Mouse (Mus musculus) limb, embryonic 13.5 days (tissue): Measurements from ENCODE around the gene Ccdc162. TPM values are rescaled to one million over a fixed set of nuclear protein-coding genes. Genes with fewer than 3 reads are reported as not detected.

Experiments
- ATAC-seq: fragments of 200-750 bp; cut with Nextera tagmentation; 2 replicates; pipeline ENCODE4 v1.8.0; 2017; ENCODE audit warnings: low read depth, moderate number of reproducible peaks, moderate TSS enrichment; ENCODE audit not compliant: low FRiP score
- H3K27ac ChIP-seq: fragments of 300-500 bp; sonication (generic); 2 replicates; pipeline ENCODE4 v1.5.1; 2015; ENCODE audit warnings: inconsistent platforms, mild to moderate bottlenecking, moderate library complexity
- H3K27me3 ChIP-seq: fragments of 300-500 bp; sonication (generic); 2 replicates; pipeline ENCODE4 v1.6.1; 2015; ENCODE audit warnings: mild to moderate bottlenecking, inconsistent platforms
- H3K36me3 ChIP-seq: fragments of 300-500 bp; sonication (generic); 2 replicates; pipeline ENCODE4 v1.6.1; 2015; ENCODE audit warnings: inconsistent platforms, mild to moderate bottlenecking, moderate library complexity
- H3K4me1 ChIP-seq: fragments of 300-500 bp; sonication (generic); 2 replicates; pipeline ENCODE4 v1.6.1; 2015; ENCODE audit warnings: inconsistent platforms
- H3K4me2 ChIP-seq: fragments of 300-500 bp; sonication (generic); replicated peaks from 2 replicates; pipeline ENCODE4 v1.6.1; 2015; ENCODE audit warnings: inconsistent platforms, mild to moderate bottlenecking, moderate library complexity
- H3K4me3 ChIP-seq: fragments of 300-500 bp; sonication (generic); 2 replicates; pipeline ENCODE4 v1.5.1; 2015; ENCODE audit warnings: moderate library complexity, mild to moderate bottlenecking, inconsistent platforms
- H3K9ac ChIP-seq: fragments of 300-500 bp; sonication (generic); 2 replicates; pipeline ENCODE4 v1.6.1; 2015; ENCODE audit warnings: mild to moderate bottlenecking, inconsistent platforms
- H3K9me3 ChIP-seq: fragments of 300-500 bp; sonication (generic); 2 replicates; pipeline ENCODE4 v1.6.1; 2016; ENCODE audit warnings: inconsistent platforms
- WGBS: fragments of 180-500 bp; shearing (Covaris S2); methylation state at CpG from one replicate; pipeline ENCODE4 v1.1.7; 2015; 5-methylcytosine and 5-hydroxymethylcytosine counted together
- polyA plus RNA-seq: library from polyadenylated mRNA; unstranded; fragments of >200 nt; fragmentation: Nextera tagmentation; extraction: Ambion mirVana; gene quantifications from 2 replicates; pipeline ENCODE4 v1.2.1, GENCODE M21; 2015

Ccdc162 gene
- polyA plus RNA-seq, 1 experiment from 2014 or later = 1.4 TPM

- WGBS = 80% methylated on average over 18 of the region's 18 CpGs
- Histone ChIP-seq H3K4me2 (no peak overlapping the region), H3K4me1 (peaks cover 7% of the 10 kb centered on the region), H3K36me3 (no peaks in the 10 kb centered on the region), H3K9me3 (no peaks in the 10 kb centered on the region), H3K4me3 (no peak overlapping the region), H3K27me3 (no peaks in the 10 kb centered on the region), H3K27ac (no peak overlapping the region), H3K9ac (no peak overlapping the region)
- no peak for ATAC-seq
Measured at GRCm38 (mm10) chr10:41586947-41587852, 129.2 kb downstream of the Ccdc162 start.

- WGBS = 39% methylated on average over 6 of the region's 6 CpGs
- peaks cover 7% of the 10 kb centered on the region for H3K4me1 ChIP-seq
- H3K4me3 ChIP-seq = no peak overlapping the region
- no peak overlapping the region for H3K4me2 ChIP-seq
- ATAC-seq = no peak; the same call in 1 of the 2 replicates
- H3K36me3 ChIP-seq = no peaks in the 10 kb centered on the region
- H3K27ac ChIP-seq = 0 out of 2 replicates have a peak overlapping the region, but pooled peaks have one; percentile 15
- H3K27me3 ChIP-seq = no peaks in the 10 kb centered on the region
- no peaks in the 10 kb centered on the region for H3K9me3 ChIP-seq
- H3K9ac ChIP-seq = 0 out of 2 replicates have a peak overlapping the region, but pooled peaks have one; percentile 4
Measured at GRCm38 (mm10) chr10:41583383-41583782, 133.1 kb downstream of the Ccdc162 start.

DNA sequence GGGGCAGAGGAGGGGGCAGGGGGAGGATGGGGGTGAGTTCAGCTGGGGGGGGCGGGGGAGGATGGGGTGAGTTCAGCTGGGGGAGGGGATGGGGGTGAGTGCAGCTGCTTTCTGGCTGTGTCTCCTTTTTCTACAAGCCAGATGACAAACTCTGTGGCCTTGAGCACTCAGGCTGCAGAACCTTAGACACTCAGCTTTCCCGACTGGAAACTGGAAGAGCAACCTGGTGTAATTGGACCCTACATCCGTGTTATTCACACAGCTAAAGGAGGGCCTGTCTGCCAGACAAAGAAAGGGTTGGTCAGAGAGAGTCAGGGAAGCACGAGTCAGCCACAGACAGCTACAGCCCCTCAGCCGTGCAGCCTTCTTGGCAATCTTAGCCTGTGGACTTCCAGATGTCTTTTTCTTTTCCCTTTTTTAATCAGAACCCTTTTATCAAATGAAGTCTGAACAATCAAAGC, 133.5 kb downstream of the Ccdc162 start:
- ATAC-seq = peak; percentile 59; the same call in 1 of the 2 replicates
- peaks cover 7% of the 10 kb centered on the region for H3K4me1 ChIP-seq
- H3K9me3 ChIP-seq = no peaks in the 10 kb centered on the region
- H3K27ac ChIP-seq = 0 out of 2 replicates have a peak overlapping the region, but pooled peaks have one; percentile 15
- no peaks in the 10 kb centered on the region for H3K36me3 ChIP-seq
- WGBS = 7% methylated on average over 5 of the region's 5 CpGs
- H3K4me3 ChIP-seq = no peak overlapping the region
- H3K4me2 ChIP-seq = no peak overlapping the region
- H3K27me3 ChIP-seq = no peaks in the 10 kb centered on the region
- 0 out of 2 replicates have a peak overlapping the region, but pooled peaks have one; percentile 4 for H3K9ac ChIP-seq

DNA sequence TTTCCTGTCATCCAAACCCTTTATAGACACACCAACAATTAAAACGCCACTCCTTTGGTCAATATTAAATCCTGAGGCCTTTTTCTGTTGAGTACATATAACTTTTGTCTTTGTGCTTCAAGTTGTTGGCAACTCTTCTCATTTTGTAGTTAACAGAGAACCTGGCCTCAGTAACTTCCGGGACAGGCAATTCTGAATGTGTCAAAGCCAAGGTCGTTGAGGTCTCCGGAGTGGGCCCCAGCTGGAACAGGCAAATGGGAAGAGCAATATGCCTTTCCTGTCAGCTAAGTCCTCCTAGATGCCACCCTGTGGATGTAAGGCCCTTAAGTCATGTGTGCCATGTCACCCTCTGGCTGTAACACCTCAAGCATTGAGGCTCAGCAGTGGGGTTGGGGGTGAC, 136.0 kb downstream of the Ccdc162 start:
- Histone ChIP-seq H3K27ac (no peak overlapping the region), H3K4me1 (peaks cover 7% of the 10 kb centered on the region), H3K9me3 (no peaks in the 10 kb centered on the region), H3K4me2 (no peak overlapping the region), H3K4me3 (no peak overlapping the region), H3K27me3 (no peaks in the 10 kb centered on the region), H3K36me3 (no peaks in the 10 kb centered on the region), H3K9ac (no peak overlapping the region)
- ATAC-seq = no peak
- whole genome bisulfite sequencing = 79% methylated on average over 4 of the region's 4 CpGs

DNA sequence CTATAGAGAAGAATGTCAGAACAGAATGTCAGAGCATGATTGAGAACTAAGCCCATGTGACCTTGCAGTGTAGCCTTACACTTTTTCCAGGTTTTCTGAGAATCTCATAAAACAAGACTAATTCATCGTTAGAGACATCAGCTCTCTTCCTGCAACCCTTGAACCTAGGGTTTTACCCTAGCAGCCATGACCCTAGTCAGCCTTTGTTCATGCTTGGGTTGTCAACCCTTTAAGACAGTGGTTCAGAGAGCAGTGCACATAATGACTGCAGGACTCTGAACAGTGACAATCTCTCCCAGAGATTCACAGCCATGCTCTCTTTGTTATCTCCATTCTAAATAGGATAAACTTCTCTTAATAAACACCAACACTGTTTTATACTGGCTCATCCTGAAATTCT, 137.9 kb downstream of the Ccdc162 start:
- Histone ChIP-seq H3K27me3 (no peaks in the 10 kb centered on the region), H3K4me2 (no peak overlapping the region), H3K4me1 (peaks cover 7% of the 10 kb centered on the region), H3K9ac (no peak overlapping the region), H3K9me3 (no peaks in the 10 kb centered on the region), H3K27ac (no peak overlapping the region), H3K36me3 (no peaks in the 10 kb centered on the region), H3K4me3 (no peak overlapping the region)
- WGBS = 57% methylated on average over 1 of the region's 1 CpGs
- ATAC-seq = no peak

- H3K4me2 ChIP-seq = no peak overlapping the region
- WGBS = 71% methylated on average over 7 of the region's 7 CpGs
- H3K27ac ChIP-seq = no peak overlapping the region; the same call in 1 of the 2 replicates
- no peak for ATAC-seq
- H3K9ac ChIP-seq = no peak overlapping the region
- H3K36me3 ChIP-seq = no peaks in the 10 kb centered on the region
- no peaks in the 10 kb centered on the region for H3K9me3 ChIP-seq
- no peaks in the 10 kb centered on the region for H3K27me3 ChIP-seq
- H3K4me1 ChIP-seq = peaks cover 8% of the 10 kb centered on the region
- H3K4me3 ChIP-seq = no peak overlapping the region
Measured at GRCm38 (mm10) chr10:41576328-41576833, 140.1 kb downstream of the Ccdc162 start.

GRCm38 (mm10) chr10:41575451-41576327, 140.7 kb downstream of the Ccdc162 start:
- Histone ChIP-seq H3K9me3 (no peaks in the 10 kb centered on the region), H3K27ac (peak overlapping the region; percentile 58), H3K36me3 (no peaks in the 10 kb centered on the region), H3K4me2 (no peak overlapping the region), H3K4me1 (peaks cover 8% of the 10 kb centered on the region), H3K9ac (no peak overlapping the region), H3K27me3 (no peaks in the 10 kb centered on the region), H3K4me3 (no peak overlapping the region)
- ATAC-seq = no peak
- 60% methylated on average over 8 of the region's 8 CpGs for WGBS

DNA sequence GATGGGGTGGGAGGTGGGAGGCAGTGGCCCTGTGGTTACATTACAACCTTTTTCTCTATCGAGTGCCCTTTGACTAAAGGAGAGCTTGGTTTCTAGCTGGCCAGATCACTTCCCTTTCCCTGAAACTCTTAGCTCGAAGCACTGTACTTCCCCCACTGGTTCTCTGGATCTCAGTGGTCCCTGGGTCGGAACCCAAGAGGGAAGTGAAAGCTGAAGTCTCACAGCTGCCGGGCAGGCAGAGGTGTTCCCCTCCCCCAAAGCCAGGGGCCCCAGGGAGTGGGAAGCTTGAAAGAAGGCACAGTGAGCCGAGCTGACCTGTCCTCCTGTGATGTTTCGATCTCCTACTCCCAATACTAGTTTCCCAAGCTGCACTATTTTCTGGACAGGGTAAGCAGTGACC, 143.2 kb downstream of the Ccdc162 start:
- no peak overlapping the region for H3K27ac ChIP-seq
- H3K4me1 ChIP-seq = peaks cover 8% of the 10 kb centered on the region
- no peak overlapping the region for H3K9ac ChIP-seq
- no peaks in the 10 kb centered on the region for H3K36me3 ChIP-seq
- no peaks in the 10 kb centered on the region for H3K27me3 ChIP-seq
- ATAC-seq = no peak
- H3K4me3 ChIP-seq = no peak overlapping the region
- no peaks in the 10 kb centered on the region for H3K9me3 ChIP-seq
- H3K4me2 ChIP-seq = no peak overlapping the region
- WGBS = 16% methylated on average over 6 of the region's 6 CpGs

- Histone ChIP-seq H3K4me1 (peaks cover 8% of the 10 kb centered on the region), H3K27me3 (no peaks in the 10 kb centered on the region), H3K27ac (no peak overlapping the region), H3K4me2 (no peak overlapping the region), H3K4me3 (no peak overlapping the region), H3K36me3 (no peaks in the 10 kb centered on the region), H3K9me3 (no peaks in the 10 kb centered on the region), H3K9ac (no peak overlapping the region)
- 83% methylated on average over 4 of the region's 4 CpGs for WGBS
- no peak for ATAC-seq
Measured at GRCm38 (mm10) chr10:41572274-41572673, 144.2 kb downstream of the Ccdc162 start.

DNA sequence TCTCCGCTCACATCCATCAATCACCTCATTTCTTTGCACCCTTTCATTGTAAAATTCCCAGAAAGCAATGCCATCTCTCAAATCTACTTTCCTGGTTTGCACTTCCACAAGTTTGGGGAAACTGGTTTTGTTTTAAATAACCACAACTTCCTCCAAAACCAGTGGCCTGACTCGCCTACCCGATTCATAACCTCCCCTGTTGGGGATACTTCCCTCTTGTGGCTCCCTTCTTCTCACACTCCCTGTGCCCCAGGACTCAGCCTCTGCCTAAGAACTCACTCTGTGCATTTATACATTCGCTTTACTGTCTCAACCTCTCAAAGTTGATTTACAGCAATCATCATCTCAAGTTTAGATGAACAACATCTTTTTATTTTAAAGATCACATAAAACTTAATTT, 145.4 kb downstream of the Ccdc162 start:
- WGBS = 80% methylated on average over 4 of the region's 4 CpGs
- no peak overlapping the region for H3K4me2 ChIP-seq
- peaks cover 8% of the 10 kb centered on the region for H3K4me1 ChIP-seq
- H3K9me3 ChIP-seq = no peaks in the 10 kb centered on the region
- no peak overlapping the region for H3K27ac ChIP-seq
- H3K36me3 ChIP-seq = no peaks in the 10 kb centered on the region
- ATAC-seq = no peak
- H3K4me3 ChIP-seq = no peak overlapping the region
- no peak overlapping the region for H3K9ac ChIP-seq
- H3K27me3 ChIP-seq = no peaks in the 10 kb centered on the region

DNA sequence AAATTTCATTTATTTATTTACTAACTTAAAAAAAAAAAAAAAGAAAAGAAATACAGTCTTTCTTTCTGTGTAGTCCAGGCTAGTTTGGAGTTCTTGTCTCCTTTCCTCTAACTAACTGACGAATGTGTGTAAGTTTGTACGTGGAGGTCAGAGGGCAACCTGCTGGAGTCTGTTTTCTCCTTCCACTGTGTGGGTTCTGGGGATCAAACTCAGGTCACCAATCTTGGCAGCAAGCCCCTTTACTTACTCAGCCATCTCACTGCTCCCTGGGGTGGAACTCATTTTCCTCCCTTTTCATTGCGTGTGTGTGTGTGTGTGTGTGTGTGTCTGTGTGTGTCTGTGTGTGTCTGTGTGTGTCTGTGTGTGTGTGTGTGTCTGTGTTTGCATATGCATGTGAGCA, 148.1 kb downstream of the Ccdc162 start:
- H3K9ac ChIP-seq = no peak overlapping the region
- no peaks in the 10 kb centered on the region for H3K9me3 ChIP-seq
- H3K27me3 ChIP-seq = no peaks in the 10 kb centered on the region
- H3K36me3 ChIP-seq = no peaks in the 10 kb centered on the region
- H3K4me3 ChIP-seq = no peak overlapping the region
- 33% methylated on average over 3 of the region's 3 CpGs for whole genome bisulfite sequencing
- no peak for ATAC-seq
- no peak overlapping the region for H3K4me2 ChIP-seq
- H3K4me1 ChIP-seq = peaks cover 5% of the 10 kb centered on the region
- H3K27ac ChIP-seq = no peak overlapping the region

DNA sequence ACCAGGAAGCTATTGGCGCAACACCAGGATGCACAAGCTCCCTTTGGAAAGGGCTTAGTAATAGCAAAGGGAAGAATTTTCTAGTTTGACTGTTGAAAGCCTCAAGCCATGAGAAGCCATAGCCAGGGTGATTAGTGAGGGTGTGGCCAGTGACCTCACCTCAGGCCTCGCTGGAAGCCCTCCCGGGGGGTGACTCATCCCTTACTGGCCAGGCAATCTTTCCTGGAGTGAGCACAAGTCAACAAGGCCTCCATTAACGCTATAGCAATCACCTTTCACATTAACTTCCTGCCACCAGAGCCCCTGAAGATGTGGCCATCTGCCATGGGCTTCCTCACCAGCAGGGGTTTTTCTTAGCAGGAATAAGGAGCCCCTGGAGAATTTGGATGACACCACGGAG, 151.3 kb downstream of the Ccdc162 start:
- H3K4me3 ChIP-seq = no peak overlapping the region
- H3K4me1 ChIP-seq = no peaks in the 10 kb centered on the region
- whole genome bisulfite sequencing = 31% methylated on average over 5 of the region's 5 CpGs
- H3K27me3 ChIP-seq = no peaks in the 10 kb centered on the region
- H3K9ac ChIP-seq = no peak overlapping the region
- no peaks in the 10 kb centered on the region for H3K36me3 ChIP-seq
- no peak for ATAC-seq
- H3K4me2 ChIP-seq = no peak overlapping the region
- no peak overlapping the region for H3K27ac ChIP-seq
- H3K9me3 ChIP-seq = peaks cover 8% of the 10 kb centered on the region; the same call in 1 of the 2 replicates
